Mouse (Mus musculus): ENCODE results near the gene Nol6.

DNA sequence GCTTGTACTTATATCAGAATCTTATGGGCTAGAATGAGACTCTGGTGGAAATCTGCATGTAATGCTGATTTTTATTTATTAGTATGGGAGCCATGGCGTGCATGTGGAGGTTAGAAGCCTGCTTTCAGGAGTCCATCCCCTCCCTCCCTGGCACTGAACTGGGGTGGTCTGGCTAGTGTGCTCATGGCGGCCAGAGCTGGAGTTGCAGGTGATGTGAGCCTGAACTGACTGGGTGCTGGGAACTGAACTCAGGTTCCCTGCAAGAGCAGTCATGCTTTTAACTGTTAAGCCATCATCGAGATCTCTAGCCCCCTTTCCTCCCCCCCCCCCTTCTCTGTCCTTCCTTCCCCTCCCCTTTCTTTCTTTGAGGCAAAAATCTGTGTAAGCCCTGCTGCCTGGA lies 25.6 kb upstream of the Nol6 start:
- no peak for TF ChIP-seq CTCF (IDR thresholded peaks at IDR 0.05; ENCODE audit: insufficient read depth, low read depth, low read length)
- no peak for TF ChIP-seq POLR2A (IDR thresholded peaks at IDR 0.05; ENCODE audit: insufficient read depth, low read depth, low read length)

Measured in olfactory bulb, adult 2 months (tissue).